Mouse (Mus musculus) midbrain, embryonic 16.5 days (tissue): Measurements from ENCODE around the gene Tll1. TPM values are rescaled to one million over a fixed set of nuclear protein-coding genes. Genes with fewer than 3 reads are reported as not detected.

ENCODE experiments used
- ATAC-seq: fragments of 200-750 bp; cut with Nextera tagmentation; 2 replicates; pipeline ENCODE4 v1.8.0; 2017; ENCODE audit warnings: moderate TSS enrichment
- H3K27ac ChIP-seq: fragments of 300-500 bp; sonication (generic); 2 replicates; pipeline ENCODE4 v1.5.1; 2014; ENCODE audit warnings: mild to moderate bottlenecking, low read length, mixed read lengths
- H3K27me3 ChIP-seq: fragments of 300-500 bp; sonication (generic); 2 replicates; pipeline ENCODE4 v1.6.1; 2014; ENCODE audit warnings: low read depth, low read length, mixed read lengths; ENCODE audit not compliant: control insufficient read depth, insufficient read depth
- H3K36me3 ChIP-seq: fragments of 300-500 bp; sonication (generic); 2 replicates; pipeline ENCODE4 v1.6.1; 2014; ENCODE audit warnings: mild to moderate bottlenecking, low read length, moderate library complexity, mixed read lengths; ENCODE audit not compliant: control insufficient read depth, insufficient read depth
- H3K4me1 ChIP-seq: fragments of 300-500 bp; sonication (generic); 2 replicates; pipeline ENCODE4 v1.6.1; 2014; ENCODE audit warnings: mild to moderate bottlenecking, low read length, mixed read lengths; ENCODE audit not compliant: control insufficient read depth, insufficient read depth
- H3K4me2 ChIP-seq: fragments of 300-500 bp; sonication (generic); 2 replicates; pipeline ENCODE4 v1.6.1; 2014; ENCODE audit warnings: mild to moderate bottlenecking, low read length, mixed read lengths
- H3K4me3 ChIP-seq: fragments of 300-500 bp; sonication (generic); 2 replicates; pipeline ENCODE4 v1.5.1; 2014; ENCODE audit warnings: low read depth, mild to moderate bottlenecking, low read length, moderate library complexity, mixed read lengths
- H3K9ac ChIP-seq: fragments of 300-500 bp; sonication (generic); 2 replicates; pipeline ENCODE4 v1.6.1; 2014; ENCODE audit warnings: low read depth, low read length, mixed read lengths
- H3K9me3 ChIP-seq: fragments of 300-500 bp; sonication (generic); replicated peaks from 2 replicates; pipeline ENCODE4 v1.6.1; 2014; ENCODE audit warnings: mild to moderate bottlenecking, low read length, mixed read lengths; ENCODE audit not compliant: control insufficient read depth, poor library complexity, severe bottlenecking
- WGBS: fragments of 180-500 bp; shearing (Covaris S2); extraction: QIAGEN DNeasy Blood & Tissue Kit; methylation state at CpG from one replicate; pipeline ENCODE4 v1.1.7; 2014; 5-methylcytosine and 5-hydroxymethylcytosine counted together
- polyA plus RNA-seq: library from polyadenylated mRNA; unstranded; fragments of >200 nt; fragmentation: Nextera tagmentation; extraction: Ambion mirVana; gene quantifications from 2 replicates; pipeline ENCODE4 v1.2.1, GENCODE M21; 2015

Tll1 gene
- polyA plus RNA-seq, 1 experiment from 2014 or later, result 2.9 TPM

DNA sequence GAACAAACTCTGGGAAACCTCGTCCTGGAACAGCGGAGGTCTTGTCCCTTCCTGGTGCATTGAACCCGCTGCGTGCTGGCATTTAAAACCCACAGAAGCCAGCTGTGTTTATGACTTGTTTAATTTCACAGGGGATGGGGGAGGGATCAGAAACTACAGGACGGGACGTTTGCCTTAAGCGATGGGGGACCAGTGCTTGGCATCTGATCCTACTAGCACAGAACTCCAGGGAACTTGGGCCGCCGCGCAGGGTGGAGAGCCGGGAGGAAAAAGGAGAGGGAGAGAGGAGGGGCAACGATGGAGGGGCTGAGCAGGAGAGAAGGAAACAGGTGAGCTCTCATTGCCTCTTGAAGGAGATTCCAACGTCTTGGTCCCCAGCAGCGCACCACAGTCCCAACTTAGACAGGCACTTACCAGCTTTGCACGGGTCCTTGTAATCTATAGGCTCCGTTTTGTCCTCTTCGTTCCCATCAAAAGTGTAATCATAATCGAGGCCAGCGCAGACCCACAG, 1.2 kb downstream of the Tll1 start:
- Histone ChIP-seq H3K36me3 (no peaks in the 10 kb centered on the region), H3K9ac (peak overlapping the region; percentile 79), H3K9me3 (no peaks in the 10 kb centered on the region), H3K27ac (peak overlapping the region; percentile 66; the same call in 1 of the 2 replicates), H3K27me3 (no peaks in the 10 kb centered on the region), H3K4me3 (peak overlapping the region; percentile 79), H3K4me1 (peaks cover 16% of the 10 kb centered on the region), H3K4me2 (peak overlapping the region; percentile 99)
- ATAC-seq, result peak; percentile 54
- under 1% methylated on average over 19 of the region's 19 CpGs for WGBS

DNA sequence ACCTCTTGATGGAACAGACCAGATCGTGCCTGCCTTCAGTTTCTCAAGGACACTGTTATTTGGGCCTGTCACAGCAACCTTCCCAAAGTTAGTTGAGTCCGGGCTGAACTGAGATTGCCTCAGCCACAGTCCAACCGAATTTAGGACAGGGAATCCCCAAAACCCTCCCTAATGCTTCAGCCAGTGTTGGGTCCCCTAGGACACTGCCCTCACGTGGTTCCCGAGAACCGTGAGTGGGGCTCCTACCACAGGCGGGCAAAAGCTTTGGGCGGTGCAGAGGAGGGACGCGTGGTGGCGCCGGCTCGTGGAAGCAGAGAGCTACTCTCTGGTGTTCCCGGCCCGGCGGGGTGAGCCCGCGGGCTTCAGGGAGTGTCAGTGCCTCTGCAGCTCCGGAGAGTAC, 1.9 kb downstream of the Tll1 start:
- peaks cover 16% of the 10 kb centered on the region for H3K4me1 ChIP-seq
- WGBS, result 2% methylated on average over 19 of the region's 19 CpGs
- no peaks in the 10 kb centered on the region for H3K36me3 ChIP-seq
- ATAC-seq, result peak; percentile 63; the same call in 1 of the 2 replicates
- H3K27me3 ChIP-seq, result no peaks in the 10 kb centered on the region
- H3K4me2 ChIP-seq, result peak overlapping the region; percentile 99
- no peaks in the 10 kb centered on the region for H3K9me3 ChIP-seq
- peak overlapping the region; percentile 79 for H3K4me3 ChIP-seq
- H3K27ac ChIP-seq, result no peak overlapping the region
- no peak overlapping the region for H3K9ac ChIP-seq

DNA sequence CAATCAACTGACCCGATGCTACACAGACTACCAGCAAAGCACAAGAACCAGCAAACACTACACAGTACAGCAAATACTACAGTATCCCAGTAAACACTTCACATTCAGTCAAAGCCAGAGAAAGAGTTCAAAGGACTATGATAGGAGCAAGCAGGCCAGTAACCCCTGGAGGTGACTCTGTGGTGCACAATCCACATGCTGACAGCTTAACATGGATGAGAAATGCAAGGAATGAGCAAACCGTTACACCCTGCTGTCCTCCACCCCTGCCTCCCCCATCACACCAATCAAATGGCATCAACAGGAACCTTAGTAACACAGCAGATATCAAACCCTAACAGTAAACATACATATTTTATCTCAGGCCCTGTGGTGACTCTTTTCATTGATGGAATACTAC, 7.7 kb downstream of the Tll1 start:
- WGBS, result 77% methylated on average over 2 of the region's 2 CpGs
- no peaks in the 10 kb centered on the region for H3K36me3 ChIP-seq
- H3K9me3 ChIP-seq, result no peaks in the 10 kb centered on the region
- ATAC-seq, result no peak
- H3K4me1 ChIP-seq, result no peaks in the 10 kb centered on the region
- H3K27ac ChIP-seq, result no peak overlapping the region
- H3K9ac ChIP-seq, result no peak overlapping the region
- H3K27me3 ChIP-seq, result no peaks in the 10 kb centered on the region
- H3K4me2 ChIP-seq, result no peak overlapping the region
- H3K4me3 ChIP-seq, result no peak overlapping the region

- 44% methylated on average over 2 of the region's 2 CpGs for WGBS
- Histone ChIP-seq H3K9me3 (no peaks in the 10 kb centered on the region), H3K36me3 (no peaks in the 10 kb centered on the region), H3K27me3 (no peaks in the 10 kb centered on the region), H3K27ac (no peak overlapping the region), H3K4me1 (no peaks in the 10 kb centered on the region), H3K4me3 (no peak overlapping the region), H3K9ac (no peak overlapping the region), H3K4me2 (no peak overlapping the region)
- ATAC-seq, result no peak
These were observed 12.7 kb downstream of the Tll1 start for GRCm38 (mm10) chr8:64193421-64193820.

- no peaks in the 10 kb centered on the region for H3K36me3 ChIP-seq
- H3K4me3 ChIP-seq, result no peak overlapping the region
- no peaks in the 10 kb centered on the region for H3K27me3 ChIP-seq
- no peaks in the 10 kb centered on the region for H3K4me1 ChIP-seq
- no peaks in the 10 kb centered on the region for H3K9me3 ChIP-seq
- ATAC-seq, result no peak
- WGBS, result 43% methylated on average over 2 of the region's 2 CpGs
- no peak overlapping the region for H3K9ac ChIP-seq
- no peak overlapping the region for H3K27ac ChIP-seq
- H3K4me2 ChIP-seq, result no peak overlapping the region
These were observed 18.2 kb downstream of the Tll1 start for GRCm38 (mm10) chr8:64187881-64188280.

- Histone ChIP-seq H3K27ac (no peak overlapping the region), H3K9me3 (no peaks in the 10 kb centered on the region), H3K4me3 (no peak overlapping the region), H3K36me3 (no peaks in the 10 kb centered on the region), H3K4me2 (no peak overlapping the region), H3K27me3 (no peaks in the 10 kb centered on the region), H3K9ac (no peak overlapping the region), H3K4me1 (no peaks in the 10 kb centered on the region)
- ATAC-seq, result no peak
- 89% methylated on average over 2 of the region's 2 CpGs for WGBS
These were observed 29.1 kb downstream of the Tll1 start for GRCm38 (mm10) chr8:64176931-64177330.

- ATAC-seq, result no peak
- Histone ChIP-seq H3K4me2 (no peak overlapping the region), H3K27me3 (no peaks in the 10 kb centered on the region), H3K4me1 (no peaks in the 10 kb centered on the region), H3K9me3 (no peaks in the 10 kb centered on the region), H3K36me3 (no peaks in the 10 kb centered on the region), H3K9ac (no peak overlapping the region), H3K4me3 (no peak overlapping the region), H3K27ac (no peak overlapping the region)
- WGBS, result 74% methylated on average over 3 of the region's 3 CpGs
These were observed 31.2 kb downstream of the Tll1 start for GRCm38 (mm10) chr8:64174916-64175315.

- WGBS, result 88% methylated on average over 2 of the region's 2 CpGs
- Histone ChIP-seq H3K9me3 (no peaks in the 10 kb centered on the region), H3K27ac (no peak overlapping the region), H3K4me2 (no peak overlapping the region), H3K36me3 (no peaks in the 10 kb centered on the region), H3K4me1 (no peaks in the 10 kb centered on the region), H3K4me3 (no peak overlapping the region), H3K9ac (no peak overlapping the region), H3K27me3 (no peaks in the 10 kb centered on the region)
- no peak for ATAC-seq
These were observed 32.3 kb downstream of the Tll1 start for GRCm38 (mm10) chr8:64173759-64174158.

DNA sequence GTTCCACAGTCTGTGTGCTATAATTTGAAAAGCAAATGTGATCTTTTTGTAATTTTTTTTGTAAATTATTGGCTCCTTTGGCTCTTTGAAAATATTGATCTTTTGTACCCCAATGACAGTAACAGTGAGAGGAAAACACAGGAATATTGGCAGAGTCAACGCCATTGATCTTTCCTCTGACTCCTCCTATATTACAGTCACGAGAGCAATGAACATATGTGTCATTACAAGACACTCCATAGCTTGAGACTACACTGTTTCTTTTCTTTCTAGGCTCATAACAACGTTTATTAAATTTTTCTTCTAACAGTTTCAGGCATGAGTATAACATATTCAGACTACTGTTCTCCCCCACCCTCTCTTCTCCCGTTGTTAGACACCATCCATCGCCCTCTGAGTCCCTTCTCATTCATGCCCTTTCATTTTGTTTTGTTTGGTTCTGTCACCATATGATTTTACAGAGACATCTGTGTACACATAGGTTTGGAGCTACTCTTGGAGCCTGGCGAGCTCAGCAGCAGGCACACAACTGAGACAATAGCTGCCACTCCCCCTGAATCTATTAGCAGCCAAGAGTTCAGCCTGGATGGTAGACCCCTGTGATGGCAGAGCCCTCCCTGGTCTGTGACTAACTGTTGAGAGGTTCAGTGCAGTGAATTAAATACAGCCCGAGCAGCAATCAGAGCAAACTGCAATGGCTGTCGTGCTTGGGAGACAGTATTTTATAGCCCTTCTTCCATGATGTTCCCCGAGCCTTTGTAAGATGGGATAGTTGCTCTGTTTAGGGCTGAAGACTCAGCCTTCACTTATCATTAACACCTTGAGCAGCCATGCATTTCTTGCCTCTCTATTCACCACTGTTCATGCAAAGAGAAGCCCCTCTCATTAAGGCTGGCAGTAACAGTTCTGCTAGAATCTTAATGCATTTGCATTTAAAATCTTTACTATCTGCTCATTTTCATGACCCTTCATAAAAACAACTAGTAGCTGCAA, 52.9 kb downstream of the Tll1 start:
- Histone ChIP-seq H3K4me3 (no peak overlapping the region), H3K9ac (no peak overlapping the region), H3K4me2 (no peak overlapping the region), H3K4me1 (peaks cover 4% of the 10 kb centered on the region; the same call in 1 of the 2 replicates), H3K9me3 (no peaks in the 10 kb centered on the region), H3K36me3 (no peaks in the 10 kb centered on the region), H3K27ac (no peak overlapping the region), H3K27me3 (no peaks in the 10 kb centered on the region)
- 32% methylated on average over 9 of the region's 9 CpGs for WGBS
- peak; percentile 81 for ATAC-seq
